Mouse (Mus musculus): Measurements from ENCODE around the gene Jsrp1. TPM values are rescaled to one million over a fixed set of nuclear protein-coding genes. Genes with fewer than 3 reads are reported as not detected.
"Not testable (repeated sequence)": the region's sequence is repeated elsewhere in the genome, so short reads cannot be mapped to it uniquely, and the experiment has no call there.

Jsrp1 gene
- total RNA-seq, 2 experiments from 2014 or later, result 387 to 405 TPM

DNA sequence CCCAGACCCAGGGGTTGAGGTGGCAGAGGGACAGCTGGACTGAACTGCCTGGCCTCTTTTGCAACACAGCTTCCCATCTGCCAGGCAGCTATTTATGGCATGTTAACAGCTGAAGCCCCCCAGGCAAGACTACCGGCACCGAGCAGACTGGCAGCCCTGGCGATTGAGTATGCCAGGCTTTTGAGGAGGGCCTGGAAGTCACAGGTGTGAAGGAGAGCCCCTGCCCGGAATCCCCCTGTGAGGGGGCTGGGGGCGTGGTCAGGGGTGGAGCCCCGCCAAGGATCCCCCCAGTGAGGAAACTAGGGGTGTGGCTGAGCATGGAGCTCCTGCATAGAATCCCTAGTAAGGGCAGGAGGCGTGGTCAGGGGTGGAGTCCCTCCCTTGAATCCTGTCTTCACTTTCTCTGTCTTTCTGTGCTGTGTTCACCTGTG, 23.7 kb upstream of the Jsrp1 start:
- intact Hi-C loops (cut with DNase I), result no loop called here
- DNase-seq, result no peak

DNA sequence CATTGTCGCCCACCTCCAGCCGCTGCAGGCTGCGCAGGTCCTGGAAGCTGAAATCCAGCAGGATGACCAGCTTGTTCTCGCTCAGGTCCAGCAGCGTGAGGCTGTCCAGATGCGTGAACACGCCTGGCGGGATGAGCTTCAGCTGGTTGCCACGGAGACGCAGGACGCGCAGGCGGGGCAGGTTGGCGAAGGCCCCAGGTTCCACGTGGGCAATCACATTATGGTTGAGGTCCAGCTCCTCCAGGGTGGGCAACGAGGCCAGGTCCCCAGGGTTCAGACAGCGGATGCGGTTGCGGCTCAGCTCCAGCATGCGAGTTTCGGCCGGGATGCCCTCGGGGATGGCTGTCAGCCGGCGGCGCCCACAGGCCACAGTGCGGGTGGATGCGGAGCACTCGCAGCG, 22.3 kb upstream of the Jsrp1 start:
- intact Hi-C loops (cut with DNase I), result no loop called here
- DNase-seq, result no peak

DNA sequence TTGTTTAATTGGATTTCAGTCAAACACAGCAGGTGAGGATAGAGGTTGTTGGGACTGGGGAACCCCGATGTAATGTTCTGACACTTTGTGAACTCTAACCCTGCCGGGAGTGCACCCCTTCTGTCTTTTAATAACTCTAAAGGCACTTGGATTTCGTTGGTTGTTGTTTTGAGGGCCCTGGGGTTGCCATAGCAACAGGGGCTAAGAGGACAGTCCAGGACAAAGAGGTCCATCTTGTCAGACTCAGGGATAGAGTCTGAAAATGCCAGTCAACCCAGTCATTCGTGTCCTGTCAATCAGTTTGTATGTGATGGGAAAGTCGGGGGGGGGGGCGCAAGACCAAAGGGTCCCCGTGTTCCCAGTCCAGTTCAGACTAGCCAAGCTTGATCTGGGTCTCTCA, 19.5 kb upstream of the Jsrp1 start:
- intact Hi-C loops (cut with DNase I), result no loop called here
- no peak for DNase-seq

DNA sequence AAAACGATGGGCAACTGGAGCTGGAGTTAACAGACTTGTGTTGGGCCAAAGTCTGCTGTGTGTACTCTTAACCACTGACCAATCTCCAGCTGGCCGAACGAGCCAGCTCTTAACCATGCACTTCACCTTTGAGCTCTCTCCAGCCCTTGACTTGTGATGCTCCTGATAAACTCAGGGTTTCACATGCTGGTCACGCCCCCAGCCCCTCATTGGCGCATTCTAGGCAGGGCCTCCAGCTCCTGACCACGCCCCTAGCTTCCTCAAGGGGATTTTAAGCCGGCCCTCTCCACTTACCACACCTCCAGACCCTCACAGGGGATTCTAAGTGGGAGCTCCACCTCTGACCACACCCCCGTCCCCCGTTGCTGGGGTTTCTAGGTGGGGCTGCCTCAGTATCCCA, 17.8 kb upstream of the Jsrp1 start:
- intact Hi-C loops (cut with DNase I), result no loop called here
- peak in 1 of 2 experiments; percentile 45 for DNase-seq

DNA sequence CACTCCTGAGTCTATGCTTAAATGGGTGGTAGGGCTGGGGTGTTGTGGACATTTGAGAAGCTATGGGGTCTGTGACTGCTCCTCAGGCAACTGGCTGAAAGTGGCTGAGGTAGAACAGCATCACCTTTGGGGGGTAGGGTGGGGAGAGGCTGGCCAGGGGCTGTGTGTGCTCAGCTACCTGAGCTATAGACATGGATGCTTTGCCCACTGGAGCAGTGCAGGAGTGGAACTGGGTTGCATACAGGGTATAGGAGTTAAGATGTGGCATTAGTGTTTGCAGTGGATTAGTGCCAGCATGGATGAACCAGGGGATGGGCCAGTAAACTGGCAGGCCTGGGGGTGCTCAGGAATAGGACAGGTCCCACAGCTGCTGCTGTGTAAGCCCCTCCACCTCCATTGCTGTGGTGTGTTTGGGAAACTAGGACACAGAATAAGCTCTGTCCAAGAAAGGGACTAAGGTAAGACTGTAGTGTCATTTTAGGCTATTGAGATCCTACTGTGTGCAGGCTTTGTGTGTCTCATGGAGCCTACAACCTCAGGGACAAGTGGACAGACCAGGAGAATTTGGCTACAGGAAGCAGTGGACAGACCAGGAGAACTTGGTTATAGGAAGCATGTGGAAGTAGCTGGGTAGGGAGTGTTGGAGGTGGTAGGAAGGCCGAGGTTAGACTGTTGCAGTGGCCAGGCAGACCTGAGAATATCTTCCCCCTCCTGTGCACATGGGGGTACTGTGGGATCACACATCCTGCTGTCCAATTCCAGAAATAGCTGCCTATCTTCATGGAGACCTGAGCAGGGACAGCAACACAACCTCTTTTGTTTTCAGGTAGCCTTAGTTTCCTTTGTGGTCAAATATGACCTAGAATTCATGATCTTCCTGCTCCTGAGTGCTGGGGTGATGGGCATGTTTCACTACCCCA, 16.3 kb upstream of the Jsrp1 start:
- intact Hi-C loops (cut with DNase I), result no loop called here
- no peak for DNase-seq

DNA sequence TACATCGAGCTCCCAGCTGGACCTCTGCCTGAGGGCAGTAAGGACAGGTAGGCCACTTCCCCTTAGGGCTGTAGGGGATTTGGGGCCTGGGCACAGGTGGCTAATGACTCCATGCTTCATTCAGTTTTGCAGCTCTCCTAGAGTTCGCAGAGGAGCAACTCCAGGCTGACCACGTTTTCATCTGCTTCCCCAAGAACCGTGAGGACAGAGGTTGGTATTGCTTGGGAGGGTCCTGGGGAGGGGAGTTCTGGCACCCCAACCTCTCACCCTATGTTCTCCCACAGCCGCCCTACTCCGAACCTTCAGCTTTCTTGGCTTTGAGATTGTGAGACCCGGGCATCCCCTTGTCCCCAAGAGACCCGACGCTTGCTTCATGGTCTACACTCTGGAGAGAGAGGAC, 15.3 kb upstream of the Jsrp1 start:
- DNase-seq; intact Hi-C loops (cut with DNase I): not testable (repeated sequence)

DNA sequence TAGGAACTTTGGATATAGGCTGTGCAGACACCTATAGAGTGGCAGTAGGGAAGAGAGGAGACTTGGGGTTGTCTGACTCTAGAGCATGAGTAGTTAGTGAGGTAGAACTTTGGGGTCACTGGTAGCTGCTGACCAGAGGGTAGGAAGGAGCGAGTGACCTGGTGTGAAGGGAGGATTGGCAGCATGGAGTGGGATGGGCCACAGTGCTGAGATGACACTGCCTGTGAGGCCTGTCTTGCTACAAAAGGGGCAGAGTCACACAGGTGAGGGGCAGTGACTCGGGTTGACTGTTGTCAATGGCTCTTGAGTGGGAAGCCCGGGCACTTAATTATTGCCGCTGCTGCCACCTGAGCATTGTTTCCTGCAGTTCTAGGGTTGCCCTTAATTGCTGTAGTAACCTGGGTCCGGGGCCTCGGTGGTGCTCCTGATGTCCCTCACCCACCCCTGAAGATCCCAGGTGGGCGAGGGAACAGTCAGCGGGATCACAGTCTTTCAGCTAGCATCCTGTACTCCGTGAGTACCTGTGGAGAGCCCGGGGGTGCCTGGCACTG, 14.6 kb upstream of the Jsrp1 start:
- intact Hi-C loops (cut with DNase I), result no loop called here
- DNase-seq, result no peak

DNA sequence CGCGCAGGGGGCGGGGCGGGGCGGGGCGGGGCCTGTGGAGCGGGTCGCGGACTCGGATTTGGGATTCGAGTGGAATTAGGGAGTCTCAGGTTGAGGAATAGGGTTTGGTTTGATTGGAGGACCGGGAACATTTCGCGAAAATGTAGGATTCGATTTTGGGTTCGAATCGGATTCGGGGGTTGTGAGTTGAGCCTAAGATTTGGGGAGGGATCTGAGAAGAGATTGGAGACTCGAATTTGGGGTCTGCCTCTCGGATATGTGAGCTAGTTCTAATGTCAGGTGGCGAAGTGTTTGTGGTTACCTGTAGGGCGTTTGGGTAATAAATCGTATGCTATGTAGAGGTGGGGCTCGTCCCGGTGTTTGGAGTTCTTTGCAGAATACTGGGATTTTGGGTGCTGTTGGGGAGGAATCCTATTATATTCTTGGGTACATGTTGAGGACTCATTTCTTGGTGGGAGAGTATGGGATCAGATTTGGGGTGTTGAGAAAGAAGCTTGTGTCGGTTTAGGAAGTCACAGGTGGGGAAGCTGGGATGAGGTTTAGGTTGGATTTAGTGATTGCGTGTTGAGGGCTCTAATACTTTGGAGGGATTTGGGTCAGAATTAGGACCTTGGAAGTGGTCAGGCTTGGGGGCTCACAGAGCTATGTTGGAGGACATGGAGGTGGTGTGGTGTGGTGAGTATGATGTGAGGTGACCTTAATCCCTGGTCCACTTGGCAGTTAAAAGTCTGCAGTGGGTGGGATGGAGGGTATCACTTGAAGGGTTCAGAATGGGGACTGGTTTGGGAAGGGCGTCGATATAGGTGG, 14.0 kb upstream of the Jsrp1 start:
- intact Hi-C loops (cut with DNase I), result no loop called here
- no peak for DNase-seq

DNA sequence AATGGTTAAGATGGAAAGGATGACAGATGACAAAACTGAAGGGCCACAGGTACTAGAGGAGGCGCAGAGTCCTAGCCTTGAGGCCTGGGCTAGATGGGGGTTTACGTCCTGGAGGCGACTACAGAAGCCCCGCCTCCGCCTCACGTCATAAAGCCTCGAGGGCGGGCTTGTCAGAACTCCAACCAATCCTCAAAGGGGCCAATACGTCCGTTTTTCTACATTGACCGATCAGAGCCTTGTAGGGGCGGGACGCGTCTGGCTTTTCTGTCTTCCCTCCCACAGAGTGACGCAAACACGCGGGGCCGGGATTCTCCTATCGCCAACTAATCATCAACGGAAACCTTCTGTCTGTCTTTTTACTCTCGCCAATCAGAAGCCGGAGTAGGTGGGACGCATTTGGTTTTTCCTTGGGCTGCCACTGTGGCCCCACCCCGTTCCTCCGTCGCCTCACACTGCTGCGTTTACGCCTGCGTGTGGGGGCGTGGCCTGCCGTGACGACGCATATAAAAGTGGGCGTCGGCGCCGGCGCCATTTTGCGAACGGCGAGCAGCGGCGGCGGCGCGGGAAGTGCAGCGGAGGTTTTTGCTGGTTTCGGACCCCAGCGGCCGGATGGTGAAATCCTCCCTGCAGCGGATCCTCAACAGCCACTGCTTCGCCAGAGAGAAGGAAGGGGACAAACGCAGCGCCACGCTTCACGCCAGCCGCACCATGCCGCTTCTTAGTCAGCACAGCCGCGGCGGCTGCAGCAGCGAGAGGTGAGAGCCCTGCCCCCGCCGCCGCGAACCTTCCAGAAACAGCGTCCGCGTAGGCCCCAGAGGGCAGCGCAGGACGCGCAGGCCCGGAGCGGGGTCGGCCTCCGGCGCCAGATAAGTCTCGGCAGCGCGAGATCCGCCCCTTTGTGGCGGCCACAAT, 13.1 kb upstream of the Jsrp1 start, which contains the start of gene Oaz1:
Oaz1 (plus strand) TSS at position 506 of the 912 bp plus-strand sequence.
- intact Hi-C loops (cut with DNase I), result no loop called here
- peak; percentile 97 to 99 for DNase-seq

DNA sequence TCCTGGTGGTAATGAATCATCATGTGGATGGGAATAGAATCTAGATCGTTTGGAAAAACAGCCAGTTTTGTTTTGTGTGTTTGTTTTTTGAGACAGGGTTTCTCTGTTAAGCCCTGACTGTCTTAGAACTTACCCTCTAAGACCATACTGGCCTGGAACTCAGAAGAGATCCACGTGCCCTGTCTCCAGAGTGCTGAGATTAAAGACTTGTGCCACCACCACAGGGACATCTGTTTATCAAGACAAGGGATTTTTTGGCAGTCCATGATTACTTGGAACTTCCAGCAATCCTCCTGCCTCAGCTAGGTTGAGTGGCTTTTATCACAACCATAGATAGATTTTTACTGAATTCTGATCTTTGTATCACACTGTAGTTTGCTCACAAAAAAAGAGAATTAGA, 11.5 kb upstream of the Jsrp1 start:
- DNase-seq, result no peak
- intact Hi-C loops (cut with DNase I), result no loop called here

DNA sequence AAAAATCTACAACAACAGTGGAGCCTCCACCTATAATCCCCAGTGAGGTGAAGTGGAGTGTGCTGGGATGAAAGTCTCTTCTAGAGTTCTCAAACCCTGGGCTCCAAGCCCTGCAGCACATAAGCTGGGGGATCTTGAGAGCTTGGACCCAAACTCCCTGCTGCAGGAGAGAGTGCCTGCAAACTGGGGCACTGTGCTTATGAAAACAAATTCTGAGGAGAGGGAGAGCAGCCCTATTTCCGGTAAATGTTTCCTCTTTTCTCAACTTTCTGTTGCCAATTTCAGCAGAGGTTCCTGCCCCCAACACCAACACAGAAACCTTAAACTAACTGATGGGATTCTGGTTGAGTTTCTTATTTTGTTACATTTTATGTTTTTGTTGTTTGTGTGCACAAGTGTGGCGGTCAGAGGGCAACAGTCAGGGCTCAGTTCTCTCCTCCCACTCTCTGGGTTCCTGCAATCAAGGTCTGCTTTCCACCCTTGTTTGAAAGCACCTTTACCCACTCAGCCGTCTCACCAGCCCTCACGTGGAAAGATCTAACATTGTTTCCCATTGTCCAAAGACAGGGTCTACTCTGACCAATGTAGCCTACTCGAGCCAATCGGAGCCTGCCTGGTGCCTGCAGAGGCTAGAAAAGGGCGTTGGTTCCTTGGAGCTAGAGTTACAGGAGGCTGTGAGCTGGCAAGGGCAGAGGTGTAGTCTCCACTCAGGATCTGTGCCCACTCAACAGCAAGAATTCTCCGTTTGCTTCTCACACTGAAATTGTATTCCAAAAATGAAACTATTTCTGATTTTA, 10.7 kb upstream of the Jsrp1 start:
- intact Hi-C loops (cut with DNase I), result loop anchor here (2.0 kb wide), 1 partner anchor 53 kb away; no protein-coding TSS in a partner anchor
- no peak for DNase-seq

DNA sequence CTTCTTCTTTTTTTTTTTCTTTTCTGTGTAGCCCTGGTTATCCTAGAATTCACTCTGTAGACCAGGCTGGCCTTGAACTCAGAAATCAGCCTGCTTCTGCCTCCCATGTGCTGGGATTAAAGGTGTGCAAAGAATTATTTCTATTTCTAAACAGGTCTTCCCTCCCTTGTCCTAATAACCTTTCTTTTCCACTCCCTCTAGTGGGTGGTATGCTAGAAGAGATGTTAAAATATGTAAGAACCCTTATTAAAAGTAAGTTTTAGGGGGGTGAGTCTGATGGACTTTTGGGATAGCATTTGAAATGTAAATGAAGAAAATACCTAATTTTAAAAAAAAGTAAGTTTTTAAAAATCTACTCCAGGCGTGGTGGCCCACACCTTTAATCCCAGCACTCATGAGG, 10.0 kb upstream of the Jsrp1 start:
- no peak for DNase-seq
- intact Hi-C loops (cut with DNase I), result loop anchor here (2.0 kb wide), 1 partner anchor 53 kb away; no protein-coding TSS in a partner anchor

DNA sequence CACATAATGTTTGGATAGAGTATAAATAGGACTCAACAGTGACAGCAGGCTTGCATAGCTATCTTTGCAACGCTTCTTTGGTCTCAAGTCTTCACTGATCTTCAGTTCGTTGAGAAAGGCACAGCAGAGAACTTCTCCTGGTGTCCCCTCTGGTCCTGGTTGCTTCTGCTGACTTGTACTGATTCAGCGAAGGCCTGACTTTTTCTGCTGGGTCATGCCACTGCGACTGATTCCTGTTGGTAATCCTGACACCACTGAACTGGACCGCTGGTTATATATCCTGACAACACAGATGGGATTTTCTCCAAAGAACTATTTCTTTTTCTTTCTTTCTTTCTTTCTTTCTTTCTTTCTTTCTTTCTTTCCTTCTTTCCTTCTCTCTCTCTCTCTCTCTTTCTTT, 9.2 kb upstream of the Jsrp1 start:
- intact Hi-C loops (cut with DNase I), result loop anchor here (2.0 kb wide), 1 partner anchor 54 kb away; no protein-coding TSS in a partner anchor
- DNase-seq, result no peak

DNA sequence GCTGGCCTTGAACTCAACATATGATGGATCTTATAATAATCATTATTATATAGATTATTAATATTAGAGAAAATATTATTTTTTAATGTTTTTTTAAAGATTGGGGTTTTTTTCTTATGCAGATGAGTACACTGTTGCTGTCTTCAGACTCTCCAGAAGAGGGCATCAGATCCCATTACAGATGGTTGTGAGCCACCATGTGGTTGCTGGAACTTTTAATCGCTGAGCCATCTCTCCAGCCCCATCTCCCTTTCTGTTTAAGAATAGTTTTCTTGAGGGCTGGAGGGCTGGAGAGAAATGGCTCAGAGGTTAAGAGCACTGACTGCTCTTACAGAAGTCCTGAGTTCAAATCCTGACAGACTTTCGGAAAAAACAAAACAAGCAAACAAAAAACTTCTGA, 8.7 kb upstream of the Jsrp1 start:
- DNase-seq, result no peak
- intact Hi-C loops (cut with DNase I), result loop anchor here (2.0 kb wide), 1 partner anchor 55 kb away; no protein-coding TSS in a partner anchor

DNA sequence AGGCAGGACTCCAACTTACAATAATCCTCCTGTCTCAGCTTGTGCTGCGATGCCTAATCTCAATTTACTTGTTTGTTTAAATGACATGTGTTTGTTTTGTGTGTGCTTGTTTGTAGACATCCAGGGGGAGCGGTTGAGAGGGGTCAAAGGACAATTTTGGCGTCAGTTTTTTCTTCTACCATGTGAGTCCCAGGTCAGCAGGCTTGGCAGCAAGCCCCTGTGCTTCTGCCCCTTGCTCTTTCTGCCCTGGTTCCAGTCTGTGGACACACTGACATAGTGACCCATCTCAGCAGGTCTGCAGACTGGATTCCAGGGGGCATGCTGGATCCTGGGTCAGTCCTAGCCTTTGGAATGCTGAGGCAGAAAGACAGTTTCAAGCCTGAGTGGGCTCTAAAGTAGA, 6.1 kb upstream of the Jsrp1 start:
- intact Hi-C loops (cut with DNase I), result loop anchor here (5.0 kb wide), 2 partner anchors 72 to 178 kb away; no protein-coding TSS in a partner anchor
- no peak for DNase-seq

DNA sequence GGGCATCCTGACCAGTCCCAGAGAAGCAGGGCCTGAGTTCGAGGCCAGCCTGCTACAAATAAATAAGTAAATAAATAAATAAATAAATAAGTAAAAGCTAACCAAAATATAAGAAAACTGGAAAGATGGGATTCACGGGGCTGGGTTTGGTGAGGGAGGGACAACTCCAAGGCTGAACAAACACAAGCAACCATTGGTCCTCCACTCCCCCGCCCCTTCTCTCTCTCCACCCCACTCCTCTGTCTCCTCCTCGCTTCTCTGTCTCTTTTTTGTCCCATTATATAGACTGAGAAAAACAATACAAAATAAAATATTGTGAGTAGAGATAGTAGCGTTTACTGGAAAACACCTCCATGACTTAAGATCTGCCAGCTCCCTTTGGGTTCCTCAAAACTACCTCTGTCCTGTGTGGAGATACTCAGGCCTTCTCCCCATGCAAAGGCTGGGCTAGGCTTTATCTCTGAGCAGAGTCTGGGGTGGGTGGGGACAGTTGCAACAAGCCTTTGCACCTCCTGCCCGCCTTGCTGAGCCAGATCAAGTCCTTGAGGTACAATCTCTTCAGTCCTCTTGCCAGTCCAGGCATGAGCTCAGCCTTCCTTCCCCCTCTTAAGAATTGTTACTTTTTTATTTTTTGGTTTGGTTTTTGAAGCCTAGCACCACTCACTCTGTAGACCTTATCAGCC, 5.4 kb upstream of the Jsrp1 start:
- DNase-seq, result no peak
- intact Hi-C loops (cut with DNase I), result loop anchor here (5.0 kb wide), 2 partner anchors 71 to 179 kb away; no protein-coding TSS in a partner anchor

DNA sequence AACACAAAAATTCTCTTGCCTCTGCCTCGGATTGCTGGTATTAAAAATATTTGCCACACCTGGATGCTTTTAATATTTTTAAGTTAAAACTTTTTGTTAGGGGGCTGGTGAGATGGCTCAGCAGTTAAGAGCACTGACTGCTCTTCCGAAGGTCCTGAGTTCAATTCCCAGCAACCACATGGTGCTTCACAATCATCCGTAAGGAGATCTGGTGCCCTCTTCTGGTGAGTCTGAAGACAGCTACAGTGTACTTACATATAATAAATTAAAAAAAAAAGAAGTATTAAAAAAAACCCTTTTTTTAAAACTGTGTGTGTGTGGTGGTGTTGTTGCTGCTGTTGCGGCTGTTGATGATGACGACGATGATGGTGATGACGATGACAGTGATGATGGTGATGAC, 4.7 kb upstream of the Jsrp1 start:
- not testable (repeated sequence) for DNase-seq

DNA sequence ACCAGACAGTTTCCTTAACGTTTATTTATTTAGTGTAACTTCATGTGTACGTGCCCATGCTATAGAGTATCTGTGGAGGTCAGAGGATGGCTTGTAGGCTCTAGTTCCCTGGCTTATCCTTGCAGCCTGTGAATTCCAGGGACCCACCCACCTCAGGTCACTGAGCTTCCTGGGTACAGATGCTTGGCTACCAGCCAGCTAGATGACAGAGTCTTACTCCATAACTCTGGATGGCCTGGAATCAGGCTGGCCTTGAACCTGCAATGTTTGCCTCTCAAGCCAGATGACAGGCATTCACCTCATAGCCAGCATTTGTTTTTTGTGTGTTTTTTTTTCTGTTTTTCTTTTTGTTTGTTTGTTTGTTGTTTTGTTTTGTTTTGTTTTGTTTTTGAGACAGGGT, 3.9 kb upstream of the Jsrp1 start:
- no peak for DNase-seq
- intact Hi-C loops (cut with DNase I), result loop anchor here (5.0 kb wide), 2 partner anchors 70 to 180 kb away; no protein-coding TSS in a partner anchor

More for the DNA sequence above, 4.7 kb upstream of the Jsrp1 start:
- intact Hi-C loops (cut with DNase I), result loop anchor here (5.0 kb wide), 2 partner anchors 71 to 179 kb away; no protein-coding TSS in a partner anchor
